Mouse (Mus musculus): ENCODE results near the gene Jak1. TPM values are rescaled to one million over a fixed set of nuclear protein-coding genes. Genes with fewer than 3 reads are reported as not detected.
A peak's percentile ranks its signal among the peaks of the same experiment; 100 is the strongest.
"Not testable (repeated sequence)": the region's sequence is repeated elsewhere in the genome, so short reads cannot be mapped to it uniquely, and the experiment has no call there.

The Jak1 gene
- polyA plus RNA-seq, 1 experiment from 2014 or later, result 85.0 TPM

- ATAC-seq (ENCODE audit: insufficient read depth), result no peak
- no peak for TF ChIP-seq CTCF (IDR thresholded peaks at IDR 0.05; ENCODE audit: low read depth)
Observed at GRCm38 (mm10) chr4:101276456-101277070, 11.5 kb upstream of the Jak1 start.

GRCm38 (mm10) chr4:101275881-101276280 is 10.8 kb upstream of the Jak1 start:
- no peak for ATAC-seq (ENCODE audit: insufficient read depth)
- Histone ChIP-seq H3K9ac (no peak overlapping the region), H3K36me3 (ENCODE audit: insufficient read depth) (no peaks in the 10 kb centered on the region), H3K27ac (ENCODE audit: low read depth) (no peak overlapping the region), H3K9me3 (ENCODE audit: low read depth, low read length) (no peaks in the 10 kb centered on the region), H3K4me3 (ENCODE audit: low read depth, low read length) (no peak overlapping the region), H3K4me1 (ENCODE audit: insufficient read depth) (no peaks in the 10 kb centered on the region), H3K4me2 (no peak overlapping the region), H3K27me3 (ENCODE audit: insufficient read depth, low read length) (no peaks in the 10 kb centered on the region)
- WGBS, result 62% methylated on average over 3 of the region's 3 CpGs
- no peak for DNase-seq
- no peak for TF ChIP-seq CTCF (IDR thresholded peaks at IDR 0.05; ENCODE audit: low read depth)

More at GRCm38 (mm10) chr4:101276456-101277070, 11.5 kb upstream of the Jak1 start:
- no peak for DNase-seq
- Histone ChIP-seq H3K36me3 (ENCODE audit: insufficient read depth) (no peaks in the 10 kb centered on the region), H3K27me3 (ENCODE audit: insufficient read depth, low read length) (no peaks in the 10 kb centered on the region), H3K9me3 (ENCODE audit: low read depth, low read length) (no peaks in the 10 kb centered on the region), H3K4me2 (no peak overlapping the region), H3K9ac (no peak overlapping the region), H3K27ac (ENCODE audit: low read depth) (no peak overlapping the region), H3K4me3 (ENCODE audit: low read depth, low read length) (no peak overlapping the region), H3K4me1 (ENCODE audit: insufficient read depth) (no peaks in the 10 kb centered on the region)
- 79% methylated on average over 6 of the region's 6 CpGs for WGBS

- Histone ChIP-seq H3K36me3 (ENCODE audit: insufficient read depth) (no peaks in the 10 kb centered on the region), H3K9me3 (ENCODE audit: low read depth, low read length) (no peaks in the 10 kb centered on the region), H3K4me3 (ENCODE audit: low read depth, low read length) (no peak overlapping the region), H3K4me1 (ENCODE audit: insufficient read depth) (no peaks in the 10 kb centered on the region), H3K27me3 (ENCODE audit: insufficient read depth, low read length) (no peaks in the 10 kb centered on the region), H3K27ac (ENCODE audit: low read depth) (no peak overlapping the region), H3K9ac (no peak overlapping the region), H3K4me2 (no peak overlapping the region)
- ATAC-seq (ENCODE audit: insufficient read depth), result no peak
- WGBS, result 84% methylated on average over 3 of the region's 3 CpGs
- TF ChIP-seq CTCF (IDR thresholded peaks at IDR 0.05; ENCODE audit: low read depth), result no peak
- DNase-seq, result no peak
Observed at GRCm38 (mm10) chr4:101270734-101271133, 5.7 kb upstream of the Jak1 start.

- not testable (repeated sequence) for ATAC-seq (ENCODE audit: insufficient read depth); H3K4me2 ChIP-seq; H3K4me1 ChIP-seq (ENCODE audit: insufficient read depth); H3K27me3 ChIP-seq (ENCODE audit: insufficient read depth, low read length); H3K27ac ChIP-seq (ENCODE audit: low read depth); H3K9ac ChIP-seq; H3K4me3 ChIP-seq (ENCODE audit: low read depth, low read length); H3K36me3 ChIP-seq (ENCODE audit: insufficient read depth); H3K9me3 ChIP-seq (ENCODE audit: low read depth, low read length)
- peak; percentile 52 for DNase-seq
- 53% methylated on average over 1 of the region's 1 CpGs for WGBS
Observed at GRCm38 (mm10) chr4:101268506-101268905, 3.4 kb upstream of the Jak1 start.

GRCm38 (mm10) chr4:101265523-101265922 is 441 bp upstream of the Jak1 start:
- no peak for DNase-seq
- H3K36me3 ChIP-seq (ENCODE audit: insufficient read depth), result no peaks in the 10 kb centered on the region
- no peaks in the 10 kb centered on the region for H3K27me3 ChIP-seq (ENCODE audit: insufficient read depth, low read length)

GRCm38 (mm10) chr4:101263968-101264740 is 928 bp downstream of the Jak1 start:
- H3K9me3 ChIP-seq (ENCODE audit: low read depth, low read length), result no peaks in the 10 kb centered on the region
- H3K36me3 ChIP-seq (ENCODE audit: insufficient read depth), result no peaks in the 10 kb centered on the region
- H3K4me2 ChIP-seq, result peak overlapping the region; percentile 87
- H3K4me3 ChIP-seq (ENCODE audit: low read depth, low read length), result peak overlapping the region; percentile 94
- WGBS, result 7% methylated on average over 26 of the region's 26 CpGs
- ATAC-seq (ENCODE audit: insufficient read depth) (peak; percentile 18), DNase-seq (no peak)
- H3K27me3 ChIP-seq (ENCODE audit: insufficient read depth, low read length), result no peaks in the 10 kb centered on the region
- peak overlapping the region; percentile 92 for H3K27ac ChIP-seq (ENCODE audit: low read depth)
- no peak for TF ChIP-seq CTCF (IDR thresholded peaks at IDR 0.05; ENCODE audit: low read depth)
- no peaks in the 10 kb centered on the region; the same call in none of the 2 replicates for H3K4me1 ChIP-seq (ENCODE audit: insufficient read depth)
- H3K9ac ChIP-seq, result peak overlapping the region; percentile 94

More at GRCm38 (mm10) chr4:101265523-101265922, 441 bp upstream of the Jak1 start:
- Histone ChIP-seq H3K27ac (ENCODE audit: low read depth) (no peak overlapping the region), H3K4me2 (peak overlapping the region; percentile 87), H3K4me1 (ENCODE audit: insufficient read depth) (no peaks in the 10 kb centered on the region; the same call in none of the 2 replicates), H3K4me3 (ENCODE audit: low read depth, low read length) (peak overlapping the region; percentile 94), H3K9ac (no peak overlapping the region), H3K9me3 (ENCODE audit: low read depth, low read length) (no peaks in the 10 kb centered on the region)
- WGBS, result 22% methylated on average over 7 of the region's 7 CpGs
- no peak for ATAC-seq (ENCODE audit: insufficient read depth)
- TF ChIP-seq CTCF (IDR thresholded peaks at IDR 0.05; ENCODE audit: low read depth), result no peak

- Histone ChIP-seq H3K4me3 (ENCODE audit: low read depth, low read length) (no peak overlapping the region), H3K4me2 (no peak overlapping the region), H3K4me1 (ENCODE audit: insufficient read depth) (no peaks in the 10 kb centered on the region; the same call in none of the 2 replicates), H3K27ac (ENCODE audit: low read depth) (no peak overlapping the region), H3K27me3 (ENCODE audit: insufficient read depth, low read length) (no peaks in the 10 kb centered on the region), H3K9me3 (ENCODE audit: low read depth, low read length) (no peaks in the 10 kb centered on the region), H3K9ac (no peak overlapping the region), H3K36me3 (ENCODE audit: insufficient read depth) (no peaks in the 10 kb centered on the region)
- DNase-seq (no peak), ATAC-seq (ENCODE audit: insufficient read depth) (no peak)
- no peak for TF ChIP-seq CTCF (IDR thresholded peaks at IDR 0.05; ENCODE audit: low read depth)
- WGBS, result 70% methylated on average over 5 of the region's 5 CpGs
Observed at GRCm38 (mm10) chr4:101261596-101261995, 3.5 kb downstream of the Jak1 start.

All from lung, embryonic 14.5 days (tissue).